Mouse (Mus musculus) layer of hippocampus, postnatal 36 days (tissue): ENCODE results near the gene Tspan5. TPM values are rescaled to one million over a fixed set of nuclear protein-coding genes. Genes with fewer than 3 reads are reported as not detected.

ENCODE experiments used
- DNase-seq, 2 experiments: peaks; one replicate each; pipeline ENCODE4 v3.0.0; 2022
- total RNA-seq, 2 experiments: library from RNA; stranded (reverse); gene quantifications; 2 replicates each; pipeline ENCODE4 v1.2.3; 2021

Gene Tspan5
- total RNA-seq, 2 experiments from 2014 or later = 208 to 210 TPM

DNA sequence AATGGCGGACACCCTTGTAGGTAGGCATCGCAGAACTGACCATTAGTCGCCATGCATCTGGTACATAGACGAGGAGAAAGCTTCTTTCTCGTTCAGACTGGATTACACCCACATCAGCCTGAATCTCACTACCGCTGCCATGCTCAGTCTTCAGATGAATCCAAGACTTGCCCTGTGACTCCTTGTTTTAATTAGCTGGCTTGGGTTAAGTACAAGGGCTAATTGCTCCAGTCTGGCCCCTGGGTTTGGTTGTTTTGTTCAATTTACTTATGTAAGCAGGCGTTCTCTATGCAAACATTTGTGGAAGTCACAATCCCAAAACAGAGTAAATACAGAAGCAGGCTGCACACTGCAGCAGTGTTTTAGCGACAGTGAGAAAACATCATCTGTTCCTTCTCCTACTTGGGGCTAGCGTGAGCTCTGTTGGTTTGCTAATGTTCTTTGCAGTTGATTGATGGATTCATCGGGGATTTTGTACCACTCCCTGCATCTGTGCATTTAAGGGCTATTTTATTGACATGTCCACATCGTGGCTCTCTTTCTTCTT, 107.8 kb downstream of the Tspan5 start:
- DNase-seq = no peak

- no peak for DNase-seq
Observed at GRCm38 (mm10) chr3:138851876-138852275, 109.9 kb downstream of the Tspan5 start.

DNA sequence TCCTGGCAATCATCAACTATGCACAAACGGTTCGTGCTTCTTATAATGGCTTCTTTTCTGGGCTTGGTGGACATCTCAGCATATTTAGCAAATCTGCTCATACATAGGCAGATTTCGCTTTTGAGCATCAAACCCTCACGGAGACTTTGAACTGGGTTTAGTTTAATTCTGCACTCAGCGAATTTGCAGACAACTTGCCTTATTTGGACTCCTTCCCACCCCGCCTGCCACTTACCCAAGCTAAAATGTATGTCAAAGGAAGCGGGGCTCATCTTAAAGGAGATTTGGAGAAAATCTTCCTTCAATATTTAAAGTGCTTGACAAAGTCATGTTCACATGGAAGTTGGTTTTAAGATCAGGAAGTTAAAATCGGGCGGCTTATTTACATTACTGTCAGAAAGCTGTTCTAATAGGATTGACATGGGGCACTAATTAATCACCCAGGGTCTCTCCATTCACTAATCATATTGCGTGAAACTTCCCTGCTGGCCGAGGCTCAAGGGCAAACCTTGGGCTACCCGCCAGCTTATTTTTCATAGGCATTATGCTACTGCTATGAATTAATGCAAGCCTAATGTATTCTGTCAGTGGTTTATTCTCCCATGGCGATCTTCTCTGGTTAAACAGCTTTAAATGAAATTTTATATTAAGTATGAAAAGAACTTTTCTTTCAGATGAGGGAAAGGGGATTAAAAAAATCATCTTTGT, 111.1 kb downstream of the Tspan5 start:
- no peak for DNase-seq

DNA sequence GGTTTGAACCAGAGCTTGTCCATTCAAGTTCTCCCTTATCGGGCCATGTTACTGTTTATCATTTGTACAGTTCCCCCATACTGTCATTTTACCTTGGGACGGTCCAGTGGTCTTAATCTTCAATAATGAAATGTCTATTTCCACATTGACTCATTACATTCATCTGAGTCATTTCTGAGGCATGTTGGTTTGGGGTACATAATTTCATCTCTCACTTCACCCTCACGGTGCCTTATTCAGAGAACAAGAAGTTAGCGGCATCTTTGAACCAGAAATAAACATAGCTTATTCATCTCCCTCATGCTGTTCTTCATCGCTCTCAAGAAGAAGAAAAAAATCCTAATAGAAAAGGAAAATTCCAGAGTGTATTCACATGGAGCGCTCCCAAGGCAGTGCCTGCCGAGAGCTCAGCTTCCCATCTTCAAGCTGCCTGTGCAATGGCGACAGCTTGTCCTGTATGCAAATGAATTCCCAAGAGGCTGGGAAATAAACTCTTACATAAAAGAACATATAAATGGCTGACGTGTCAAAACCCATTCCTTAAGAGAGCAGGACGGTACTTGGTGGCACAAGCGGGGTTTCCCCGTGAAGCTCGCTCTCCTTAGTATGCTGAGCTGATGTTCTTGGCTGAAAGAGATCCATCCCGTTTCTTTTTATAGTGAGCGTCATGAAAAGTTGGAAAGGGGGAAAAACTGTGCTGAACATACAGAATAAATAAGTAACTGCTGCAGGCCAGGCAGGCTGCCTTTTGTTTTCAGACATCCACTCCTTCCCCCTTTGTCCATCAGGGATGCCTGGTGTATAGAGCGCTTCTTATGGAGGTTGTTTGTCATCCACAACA, 112.2 kb downstream of the Tspan5 start:
- peak; percentile 51 to 61 for DNase-seq

GRCm38 (mm10) chr3:138855387-138855786, 113.4 kb downstream of the Tspan5 start:
- no peak for DNase-seq

DNA sequence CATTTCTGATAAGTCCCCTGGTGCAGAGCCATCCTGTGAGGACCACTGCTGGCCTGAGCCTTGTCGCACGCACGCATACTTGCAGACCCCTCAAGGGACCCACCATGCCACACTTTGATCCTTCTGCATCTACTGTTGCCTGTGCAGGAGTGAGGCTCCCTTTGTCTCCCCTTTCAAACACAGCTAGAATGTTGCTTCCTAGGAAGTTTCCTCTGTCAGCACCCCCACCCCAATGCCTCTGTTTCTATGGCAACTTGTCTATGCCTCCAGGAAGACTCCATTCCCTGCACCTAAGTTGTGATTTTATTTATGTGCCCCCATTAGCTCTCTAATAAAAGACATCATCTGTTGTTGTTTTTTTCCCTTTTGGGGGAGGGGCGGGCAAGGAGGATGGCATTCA, 115.0 kb downstream of the Tspan5 start:
- DNase-seq = no peak

- no peak for DNase-seq
Observed at GRCm38 (mm10) chr3:138857805-138858546, 116.0 kb downstream of the Tspan5 start.

GRCm38 (mm10) chr3:138858649-138859048, 116.7 kb downstream of the Tspan5 start:
- DNase-seq = no peak

DNA sequence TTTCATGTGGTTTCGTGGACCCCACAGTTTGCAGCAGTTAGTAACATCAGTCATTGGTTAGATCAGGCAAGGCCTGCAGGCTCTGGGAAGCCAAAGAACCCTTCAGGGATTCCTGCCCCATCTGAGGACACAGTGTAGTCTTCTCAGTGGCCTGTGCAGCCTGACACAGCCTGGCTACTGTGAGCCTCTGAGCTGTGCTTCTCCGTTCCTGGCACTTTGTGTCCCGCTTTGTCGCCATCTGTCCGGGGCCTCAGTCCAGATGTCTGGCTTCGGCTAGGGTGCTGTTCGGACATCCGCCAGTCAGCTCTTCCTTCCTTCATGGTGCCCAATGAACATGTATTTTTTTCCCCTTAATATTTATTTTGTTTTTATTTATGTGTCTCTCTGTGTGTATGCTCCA, 117.2 kb downstream of the Tspan5 start:
- DNase-seq = peak; percentile 52 to 55

GRCm38 (mm10) chr3:138859666-138860065, 117.7 kb downstream of the Tspan5 start:
- DNase-seq = peak in 1 of 2 experiments; percentile 35

GRCm38 (mm10) chr3:138860257-138860760, 118.3 kb downstream of the Tspan5 start:
- DNase-seq = no peak

- peak in 1 of 2 experiments; percentile 41 for DNase-seq
Observed at GRCm38 (mm10) chr3:138861032-138861431, 119.0 kb downstream of the Tspan5 start.

- no peak for DNase-seq
Observed at GRCm38 (mm10) chr3:138861589-138861988, 119.6 kb downstream of the Tspan5 start.

DNA sequence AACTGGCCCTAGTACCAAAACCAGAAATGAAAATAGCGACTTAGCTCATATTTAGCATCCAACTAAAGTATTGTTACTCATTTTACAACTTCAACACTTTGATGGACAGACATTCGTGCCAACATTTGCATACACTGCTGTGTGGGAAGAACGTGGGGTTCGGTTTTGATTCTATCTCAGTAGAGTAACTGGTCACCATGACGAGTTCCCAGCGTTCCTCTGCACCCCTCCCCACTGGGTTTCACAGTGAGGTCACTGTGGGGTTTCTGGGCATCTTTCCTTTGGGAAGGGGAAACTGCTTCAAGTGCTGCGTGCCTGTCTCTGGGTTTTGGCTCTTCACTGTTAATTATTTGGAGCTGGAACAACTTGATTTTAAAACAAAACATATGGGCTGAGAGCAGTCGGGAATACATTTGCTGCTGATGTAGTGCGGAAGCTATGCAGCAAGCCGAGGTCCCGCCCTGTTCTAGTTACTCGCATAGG, 122.2 kb downstream of the Tspan5 start:
- no peak for DNase-seq

DNA sequence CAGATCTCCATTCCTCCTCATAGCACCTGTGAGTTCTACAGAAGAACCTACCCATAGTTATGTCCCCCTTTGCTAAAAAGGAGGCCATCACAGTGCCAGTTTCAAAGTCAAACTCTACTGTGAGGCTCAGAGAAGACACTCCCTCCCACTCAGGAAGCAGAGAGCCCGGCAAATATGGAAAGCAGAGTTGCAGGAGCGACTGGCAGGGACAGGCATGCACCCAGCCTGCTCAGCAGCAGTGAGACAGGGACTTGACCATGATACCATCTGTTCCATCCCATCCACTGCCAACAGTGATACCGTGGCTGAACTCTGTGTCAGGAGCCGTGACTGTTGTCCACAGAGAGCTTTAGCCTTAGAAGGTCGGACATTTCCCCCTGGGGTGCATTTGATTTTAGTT, 123.3 kb downstream of the Tspan5 start:
- no peak for DNase-seq

DNA sequence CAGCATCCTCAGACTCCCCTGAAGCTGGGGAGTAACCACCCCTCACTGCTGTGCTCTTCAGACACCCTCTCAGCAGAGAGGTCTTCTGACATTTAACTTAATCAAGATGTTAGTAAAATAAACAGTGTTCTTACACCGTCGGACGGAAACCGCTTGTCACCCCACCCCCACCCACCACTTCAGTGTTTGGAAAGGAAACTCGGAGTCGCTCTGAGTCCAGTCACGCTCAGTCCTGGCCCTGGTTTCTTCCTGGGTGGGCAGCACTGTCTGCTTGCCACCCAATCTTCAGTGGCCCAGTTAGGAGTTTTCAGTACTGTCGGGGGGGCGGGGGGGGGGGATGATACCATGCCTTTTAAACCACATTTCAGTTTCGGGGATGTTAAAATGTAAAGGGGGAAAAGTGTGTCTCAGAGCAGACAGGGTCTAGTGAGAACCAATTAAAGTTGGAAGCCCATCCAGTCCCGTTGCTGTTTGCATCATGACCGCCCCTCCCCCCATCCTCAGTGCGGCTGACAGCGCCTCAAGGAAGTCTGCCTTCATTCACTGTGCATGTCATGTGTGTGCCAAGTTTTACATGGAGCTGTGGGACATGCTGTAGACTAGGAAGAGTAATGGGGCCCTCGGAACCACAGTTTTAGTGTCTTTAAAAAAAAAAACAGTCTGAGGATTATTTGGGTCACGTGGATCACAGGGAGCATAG, 125.3 kb downstream of the Tspan5 start:
- DNase-seq = no peak

- DNase-seq = no peak
Observed at GRCm38 (mm10) chr3:138868409-138868808, 126.4 kb downstream of the Tspan5 start.

DNA sequence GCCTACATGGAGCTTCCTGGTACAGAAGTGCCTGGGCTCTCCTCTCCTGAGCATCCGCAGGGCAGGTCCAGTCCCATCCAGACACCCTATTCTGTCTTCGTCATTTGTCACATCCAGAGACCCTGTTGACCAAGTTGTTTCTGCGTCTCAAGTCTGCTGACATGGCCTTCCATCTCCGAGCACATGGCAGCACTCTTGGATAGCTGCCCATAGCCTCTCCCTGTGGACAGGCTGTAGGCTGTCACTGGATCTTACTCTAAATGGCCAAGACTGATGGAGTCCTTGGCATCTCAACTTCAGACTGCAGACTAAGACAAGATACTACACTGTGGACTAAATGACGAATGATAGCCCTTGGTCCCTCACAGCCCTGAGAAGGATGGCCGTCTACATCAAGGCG, 133.3 kb downstream of the Tspan5 start:
- DNase-seq = no peak

- no peak for DNase-seq
Observed at GRCm38 (mm10) chr3:138875936-138876335, 133.9 kb downstream of the Tspan5 start.

DNA sequence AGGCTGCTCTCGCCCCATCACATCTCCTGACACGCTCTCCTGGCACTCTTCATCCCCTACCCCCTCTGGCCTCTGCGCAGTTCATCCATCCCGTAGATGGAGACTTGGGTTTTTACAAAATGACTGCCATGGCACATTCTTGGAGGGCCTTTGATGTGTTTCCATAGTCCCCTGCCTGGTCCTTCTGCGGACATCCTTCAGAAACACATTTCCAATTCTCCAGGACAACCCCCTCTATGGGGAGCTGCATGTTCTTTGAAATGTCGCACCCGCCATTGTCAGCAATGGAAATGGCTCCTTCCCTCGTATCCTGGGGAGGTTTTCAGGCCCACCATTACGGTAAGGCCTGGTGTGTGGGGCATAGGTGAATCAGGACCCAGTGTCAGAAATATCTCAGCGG, 134.4 kb downstream of the Tspan5 start:
- DNase-seq = no peak

- no peak for DNase-seq
Observed at GRCm38 (mm10) chr3:138876931-138877361, 135.0 kb downstream of the Tspan5 start.

- no peak for DNase-seq
Observed at GRCm38 (mm10) chr3:138877741-138878140, 135.7 kb downstream of the Tspan5 start.
